Mouse (Mus musculus) bone marrow, adult 2 months (tissue): ENCODE measurements at regions not wholly inside any gene's neighbourhood (a gene's known extent, or its start where the extent isn't known, plus 50 kb on each side); places are given as distances from the start of the nearest gene placed in this dataset.

Experiments used
- CTCF ChIP-seq: fragments of 200-500 bp; IDR thresholded peaks from 2 replicates; pipeline ENCODE4 v1.5.1; 2011; ENCODE audit warnings: low read length, control low read depth; ENCODE audit not compliant: control insufficient read depth, insufficient read depth
- POLR2A ChIP-seq: fragments of 200-500 bp; IDR thresholded peaks from 2 replicates; pipeline ENCODE4 v1.6.1; 2011; ENCODE audit warnings: low read depth, mild to moderate bottlenecking, control low read depth, low read length, borderline replicate concordance; ENCODE audit not compliant: control insufficient read depth

GRCm38 (mm10) chr13:41712616-41713015 lies 106.9 kb downstream of the Tmem170b start:
- TF ChIP-seq CTCF (no peak), POLR2A (no peak)
